Mouse (Mus musculus) forebrain, embryonic 10.5 days (tissue): Measurements from ENCODE around the gene Cltb. TPM values are rescaled to one million over a fixed set of nuclear protein-coding genes. Genes with fewer than 3 reads are reported as not detected.

ENCODE experiments used
- DNase-seq: peaks from one replicate; pipeline ENCODE4 v3.0.0-alpha.2; 2017; ENCODE audit warnings: low spot score; ENCODE audit errors: extremely low spot score
- H3K27ac ChIP-seq: fragments of 300-500 bp; sonication (generic); 2 replicates; pipeline ENCODE4 v1.5.1; 2016; ENCODE audit warnings: mild to moderate bottlenecking
- H3K27me3 ChIP-seq: fragments of 300-500 bp; sonication (generic); 2 replicates; pipeline ENCODE4 v1.6.1; 2016; ENCODE audit warnings: mild to moderate bottlenecking; ENCODE audit not compliant: poor library complexity, severe bottlenecking
- H3K36me3 ChIP-seq: fragments of 300-500 bp; sonication (generic); replicated peaks from 2 replicates; pipeline ENCODE4 v1.6.1; 2016; ENCODE audit warnings: mild to moderate bottlenecking, moderate library complexity
- H3K4me1 ChIP-seq: fragments of 300-500 bp; sonication (generic); 2 replicates; pipeline ENCODE4 v1.6.1; 2016
- H3K4me3 ChIP-seq: fragments of 300-500 bp; sonication (generic); 2 replicates; pipeline ENCODE4 v1.5.1; 2016; ENCODE audit warnings: mild to moderate bottlenecking, moderate library complexity
- H3K9me3 ChIP-seq: fragments of 300-500 bp; sonication (generic); 2 replicates; pipeline ENCODE4 v1.6.1; 2016; ENCODE audit warnings: mild to moderate bottlenecking, moderate library complexity
- WGBS: fragments of 180-500 bp; shearing (Covaris S2); methylation state at CpG from one replicate; pipeline ENCODE4 v1.1.7; 2016; 5-methylcytosine and 5-hydroxymethylcytosine counted together
- polyA plus RNA-seq: library from polyadenylated mRNA; unstranded; fragments of >200 nt; fragmentation: Nextera tagmentation; extraction: Ambion mirVana; gene quantifications from 2 replicates; pipeline ENCODE4 v1.2.1, GENCODE M21; 2016

Gene Cltb
- polyA plus RNA-seq, 1 experiment from 2014 or later = 15.3 TPM

DNA sequence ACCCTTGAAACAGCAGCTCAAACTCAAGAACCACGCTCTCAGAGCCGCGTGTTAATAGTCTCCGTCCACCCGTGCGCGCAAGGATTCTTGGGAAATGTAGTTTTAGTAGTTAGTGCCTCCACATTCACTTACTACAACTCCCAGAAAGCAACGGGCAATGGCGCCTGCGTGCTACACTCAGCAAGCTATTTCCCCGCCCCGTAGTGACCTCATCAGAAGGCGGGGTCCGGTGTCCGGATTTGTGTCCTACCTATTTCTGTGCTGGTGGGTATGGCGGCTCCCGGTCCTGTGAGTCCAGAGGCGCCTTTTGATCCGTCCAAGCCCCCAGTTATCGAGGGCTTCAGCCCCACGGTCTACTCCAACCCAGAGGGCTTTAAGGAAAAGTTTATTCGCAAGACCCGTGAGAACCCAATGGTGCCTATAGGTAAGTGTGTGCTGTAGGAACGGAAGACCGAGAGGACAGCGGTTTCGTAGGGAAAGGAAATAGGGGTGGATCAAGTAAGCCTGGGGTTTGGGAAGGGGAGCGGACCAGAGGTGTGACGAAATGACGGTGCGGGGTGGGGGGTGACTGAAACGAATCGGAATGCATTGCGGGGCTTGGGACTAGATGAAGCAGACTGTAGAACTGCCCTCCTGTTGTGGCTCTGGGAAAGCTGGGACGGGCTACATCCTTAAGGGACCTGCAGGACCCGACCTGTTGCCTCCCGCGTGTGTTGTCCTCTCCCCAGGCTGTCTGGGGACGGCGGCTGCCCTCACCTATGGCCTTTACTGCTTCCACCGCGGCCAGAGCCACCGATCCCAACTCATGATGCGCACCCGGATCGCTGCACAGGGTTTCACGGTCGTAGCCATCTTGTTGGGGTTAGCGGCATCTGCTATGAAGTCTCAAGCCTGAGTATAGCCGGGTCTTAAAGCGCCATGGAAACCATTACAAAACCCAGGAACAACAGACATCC lies 20.9 kb downstream of the Cltb start, which contains the start of the genes Nop16 and Higd2a:
TSS of gene Nop16 (minus strand) at position 95 of the 956 bp plus-strand sequence.
TSS of gene Higd2a (plus strand) at position 212 of the 956 bp plus-strand sequence.
- Histone ChIP-seq H3K4me1 (peaks cover 29% of the 10 kb centered on the region), H3K36me3 (peaks cover 53% of the 10 kb centered on the region), H3K9me3 (no peaks in the 10 kb centered on the region), H3K27ac (peak within 1 kb of the TSS; percentile 89), H3K4me3 (peak within 1 kb of the TSS; percentile 92), H3K27me3 (no peaks in the 10 kb centered on the region; the same call in 1 of the 2 replicates)
- peak; percentile 96 for DNase-seq
- WGBS = under 1% methylated on average over 51 of the region's 51 CpGs

DNA sequence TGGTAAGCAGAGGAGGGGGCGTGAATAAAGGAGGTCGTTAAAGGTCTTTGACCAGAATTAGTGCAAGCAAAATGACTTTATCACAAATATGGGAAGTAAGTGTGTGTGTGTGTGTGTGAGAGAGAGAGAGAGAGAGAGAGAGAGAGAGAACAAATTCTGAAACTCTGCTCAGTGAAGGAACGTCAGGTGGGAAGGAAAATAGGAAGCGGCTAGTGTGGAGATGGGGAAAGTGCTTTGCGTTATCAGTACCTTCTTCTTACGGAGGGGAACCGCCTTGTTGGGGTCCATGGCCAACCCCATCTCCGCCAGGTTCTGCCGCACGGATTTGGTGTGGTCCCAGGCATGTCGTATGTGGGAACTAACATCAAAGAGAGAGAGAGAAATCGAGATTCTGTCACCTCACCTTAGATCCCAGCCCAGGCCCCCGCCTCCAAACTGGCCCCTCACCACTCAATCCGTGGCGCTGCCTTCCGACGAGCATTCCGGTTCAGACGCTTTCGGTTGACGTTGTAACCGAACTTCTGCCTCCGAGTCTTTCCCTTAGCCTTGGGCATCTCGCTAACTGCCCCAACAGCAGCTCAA lies 21.6 kb downstream of the Cltb start:
- H3K36me3 ChIP-seq = peaks cover 56% of the 10 kb centered on the region
- H3K27me3 ChIP-seq = no peaks in the 10 kb centered on the region; the same call in 1 of the 2 replicates
- H3K4me1 ChIP-seq = peaks cover 29% of the 10 kb centered on the region
- 2% methylated on average over 24 of the region's 24 CpGs for WGBS
- no peaks in the 10 kb centered on the region for H3K9me3 ChIP-seq
- no peak for DNase-seq
- peak overlapping the region; percentile 92 for H3K4me3 ChIP-seq
- peak overlapping the region; percentile 89 for H3K27ac ChIP-seq

DNA sequence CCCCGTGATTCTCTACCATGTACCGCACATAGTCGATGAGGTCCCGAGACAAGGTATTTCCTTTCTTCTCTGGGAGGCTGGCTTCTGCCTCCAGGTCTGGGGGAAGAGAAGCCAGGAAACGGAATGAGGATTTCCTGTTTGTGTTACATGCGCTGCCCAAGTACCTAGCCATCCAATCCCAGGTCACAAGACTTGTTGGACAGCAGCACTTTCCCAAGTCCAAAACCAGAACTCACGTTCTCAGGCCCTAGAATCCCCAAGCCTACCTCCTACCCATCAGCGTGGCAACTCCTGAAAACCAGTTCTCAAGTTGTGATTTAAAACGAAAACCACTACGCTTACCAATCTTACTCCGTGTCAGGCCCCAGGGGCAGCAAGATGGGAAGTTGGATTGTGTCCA lies 25.3 kb downstream of the Cltb start:
- no peaks in the 10 kb centered on the region for H3K9me3 ChIP-seq
- H3K4me3 ChIP-seq = no peak overlapping the region
- H3K36me3 ChIP-seq = peaks cover 80% of the 10 kb centered on the region
- 92% methylated on average over 11 of the region's 11 CpGs for WGBS
- H3K27ac ChIP-seq = no peak overlapping the region
- H3K4me1 ChIP-seq = peaks cover 21% of the 10 kb centered on the region
- H3K27me3 ChIP-seq = no peaks in the 10 kb centered on the region
- DNase-seq = no peak

DNA sequence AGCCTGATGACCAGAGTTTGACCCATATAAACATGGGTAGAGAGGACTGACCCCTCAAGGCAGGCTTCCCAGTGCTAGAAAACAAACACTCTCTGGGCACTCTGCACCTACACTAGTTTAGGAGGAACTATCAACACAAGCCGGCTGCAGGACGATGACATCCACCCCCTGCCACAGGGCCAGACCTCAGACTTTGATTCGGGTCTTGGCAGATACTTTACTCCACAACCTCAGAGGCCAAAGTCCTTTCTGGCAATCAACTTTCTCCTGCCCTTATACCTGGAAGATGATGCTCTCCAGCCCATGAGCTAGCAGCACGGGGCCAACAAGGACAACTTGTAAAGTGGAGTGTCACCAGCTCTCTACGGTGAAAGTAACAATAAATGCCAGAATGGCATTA lies 28.3 kb downstream of the Cltb start:
- Histone ChIP-seq H3K4me3 (no peak overlapping the region), H3K9me3 (no peaks in the 10 kb centered on the region), H3K27me3 (no peaks in the 10 kb centered on the region), H3K36me3 (peaks cover 100% of the 10 kb centered on the region), H3K27ac (no peak overlapping the region), H3K4me1 (peaks cover 4% of the 10 kb centered on the region; the same call in 1 of the 2 replicates)
- WGBS = 91% methylated on average over 5 of the region's 5 CpGs
- no peak for DNase-seq

DNA sequence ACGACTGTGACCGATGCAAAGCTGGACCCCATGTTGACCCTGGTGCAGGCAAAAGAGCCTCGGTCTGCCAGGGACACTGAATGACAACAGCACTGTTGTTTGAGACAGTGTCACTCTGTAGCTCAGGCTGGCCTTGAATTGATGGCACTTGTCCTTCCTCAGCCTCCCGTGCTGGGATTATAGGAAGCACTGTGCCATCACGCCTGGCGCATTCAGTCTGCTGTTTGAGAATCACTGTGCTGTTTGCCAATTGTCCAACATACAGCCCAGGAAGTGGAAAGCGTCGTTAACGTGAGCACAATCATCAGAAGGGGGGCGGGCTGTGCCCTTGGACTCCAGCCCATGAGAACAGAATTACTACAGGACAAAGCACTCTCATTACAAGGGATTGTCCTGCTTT lies 29.0 kb downstream of the Cltb start:
- no peak for DNase-seq
- H3K27me3 ChIP-seq = no peaks in the 10 kb centered on the region
- H3K4me3 ChIP-seq = no peak overlapping the region
- WGBS = 86% methylated on average over 10 of the region's 10 CpGs
- no peaks in the 10 kb centered on the region for H3K9me3 ChIP-seq
- peaks cover 6% of the 10 kb centered on the region for H3K4me1 ChIP-seq
- no peak overlapping the region for H3K27ac ChIP-seq
- H3K36me3 ChIP-seq = peaks cover 100% of the 10 kb centered on the region

DNA sequence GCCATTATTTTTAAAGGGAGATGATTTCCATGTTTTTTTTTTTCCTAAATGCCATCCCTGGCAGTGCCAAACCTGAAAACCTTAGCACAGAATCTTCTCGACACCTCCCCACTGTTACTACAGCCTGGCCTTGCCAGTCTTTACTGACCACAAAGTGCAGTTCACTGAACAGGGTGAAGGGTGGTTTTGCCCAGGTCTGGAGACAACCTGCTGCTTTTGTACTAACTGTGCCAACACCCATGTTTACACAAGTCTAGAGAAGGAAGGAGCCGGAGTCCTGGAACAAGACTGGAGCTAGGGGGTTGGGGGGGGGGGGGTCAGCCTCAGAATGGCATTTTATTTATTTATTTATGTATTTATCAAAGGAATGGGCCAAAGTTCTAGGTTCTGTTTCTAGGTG lies 29.8 kb downstream of the Cltb start:
- WGBS = 95% methylated on average over 2 of the region's 2 CpGs
- no peak for DNase-seq

DNA sequence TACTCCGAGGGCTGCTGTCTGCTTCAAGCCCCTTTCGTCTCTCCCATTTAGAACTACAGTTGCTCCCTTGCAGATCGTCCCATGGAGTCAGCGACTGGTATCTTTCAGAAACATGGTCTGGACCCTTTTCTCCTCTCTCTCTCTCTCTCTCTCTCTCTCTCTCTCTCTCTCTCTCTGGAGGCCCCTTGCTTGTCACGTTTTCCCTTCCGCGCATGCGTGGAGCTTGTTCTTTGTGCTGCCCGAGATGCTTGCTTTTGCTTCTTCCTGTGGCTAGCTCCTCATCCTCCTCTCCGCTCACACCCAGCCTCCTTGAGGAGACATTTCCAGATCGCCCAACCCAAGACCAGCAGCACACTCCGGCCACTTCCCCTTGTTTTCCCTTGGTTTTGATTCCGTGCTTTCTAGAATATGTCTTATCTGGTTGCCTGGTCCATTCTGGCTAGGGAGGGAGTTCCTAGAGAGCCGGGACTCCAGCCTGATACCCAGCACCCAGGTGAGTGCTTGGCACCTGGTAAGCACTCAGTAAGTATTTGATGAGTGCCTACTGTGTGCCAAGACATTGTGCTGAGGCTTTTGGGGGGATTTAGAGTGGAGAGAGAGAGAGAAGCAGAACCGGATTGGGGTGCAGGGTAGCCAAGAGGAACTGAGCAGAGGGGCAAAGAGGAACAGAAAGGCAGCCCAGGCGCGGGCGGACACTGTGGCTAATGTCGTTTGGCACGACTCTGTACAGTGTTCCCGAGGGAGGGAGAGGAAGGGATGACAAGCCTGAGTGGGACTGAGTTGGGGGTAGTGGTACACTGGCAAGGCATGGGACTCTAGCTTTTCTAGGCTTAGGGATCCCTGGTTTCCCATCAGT lies 33.3 kb downstream of the Cltb start:
- Histone ChIP-seq H3K4me1 (peaks cover 34% of the 10 kb centered on the region), H3K27me3 (peaks cover 16% of the 10 kb centered on the region), H3K27ac (no peak overlapping the region), H3K4me3 (peak overlapping the region; percentile 16), H3K9me3 (no peaks in the 10 kb centered on the region), H3K36me3 (peaks cover 69% of the 10 kb centered on the region)
- 88% methylated on average over 21 of the region's 21 CpGs for WGBS
- no peak for DNase-seq

More for the DNA sequence above, 29.8 kb downstream of the Cltb start:
- Histone ChIP-seq H3K9me3 (no peaks in the 10 kb centered on the region), H3K36me3 (peaks cover 99% of the 10 kb centered on the region), H3K4me1 (peaks cover 13% of the 10 kb centered on the region), H3K27ac (no peak overlapping the region), H3K27me3 (no peaks in the 10 kb centered on the region), H3K4me3 (no peak overlapping the region)

DNA sequence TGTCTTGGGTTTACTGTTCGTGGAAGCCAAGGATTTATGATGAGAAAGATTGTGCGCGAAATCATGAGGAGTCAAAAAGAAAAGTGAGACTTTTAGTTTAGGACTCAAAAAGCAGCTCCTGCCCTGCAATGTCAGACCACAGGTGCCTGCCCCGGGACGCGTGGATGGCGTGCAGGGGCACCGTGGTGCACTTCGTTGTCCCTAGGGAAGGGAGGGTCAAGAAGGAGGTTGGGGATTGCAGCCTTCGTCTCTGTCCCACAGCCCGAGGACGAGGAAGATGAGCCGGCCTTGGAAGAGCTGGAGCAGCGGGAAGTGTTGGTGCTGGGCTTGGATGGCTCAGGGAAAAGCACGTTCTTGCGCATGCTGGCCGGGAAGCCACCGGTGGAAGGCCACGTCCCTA lies 35.7 kb downstream of the Cltb start:
- H3K9me3 ChIP-seq = no peaks in the 10 kb centered on the region
- H3K4me1 ChIP-seq = peaks cover 38% of the 10 kb centered on the region
- H3K27ac ChIP-seq = peak overlapping the region; percentile 93
- H3K36me3 ChIP-seq = peaks cover 45% of the 10 kb centered on the region
- WGBS = 5% methylated on average over 19 of the region's 19 CpGs
- H3K27me3 ChIP-seq = peaks cover 19% of the 10 kb centered on the region
- peak overlapping the region; percentile 88 for H3K4me3 ChIP-seq
- peak; percentile 30 for DNase-seq

DNA sequence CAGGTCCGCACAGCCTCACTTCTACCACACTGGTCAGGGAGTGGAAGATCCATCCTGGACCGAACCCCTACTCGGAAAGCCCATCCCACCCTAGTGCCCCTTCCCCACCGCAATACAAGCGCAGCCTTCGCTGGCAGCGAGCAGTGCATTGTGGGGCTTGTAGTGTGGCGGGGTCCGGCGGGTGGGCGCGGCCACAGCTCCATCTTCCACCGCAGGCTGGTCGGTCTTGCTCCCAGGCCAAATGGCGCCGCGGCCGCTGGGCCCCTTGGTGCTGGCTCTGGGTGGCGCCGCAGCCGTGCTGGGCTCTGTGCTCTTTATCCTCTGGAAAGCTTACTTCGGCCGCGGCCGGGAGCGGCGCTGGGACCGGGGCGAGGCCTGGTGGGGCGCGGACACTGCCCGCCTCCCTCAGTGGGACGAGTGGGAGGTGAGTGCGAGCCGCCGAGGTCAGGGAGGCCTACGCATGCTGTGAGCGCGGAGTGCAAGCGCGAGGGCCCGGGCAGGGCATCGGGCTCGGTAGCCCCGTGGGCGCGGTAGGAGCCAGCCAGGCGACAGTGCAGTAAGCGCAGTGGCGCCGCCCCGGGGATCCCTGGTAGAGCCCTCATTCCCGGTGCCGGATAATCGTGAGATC lies 36.2 kb downstream of the Cltb start, which contains the start of gene Arl10:
TSS of gene Arl10 (plus strand) at position 162 of the 628 bp plus-strand sequence.
- WGBS = under 1% methylated on average over 55 of the region's 55 CpGs
- Histone ChIP-seq H3K9me3 (no peaks in the 10 kb centered on the region), H3K27ac (peak within 1 kb of the TSS; percentile 93), H3K4me3 (peak within 1 kb of the TSS; percentile 88), H3K4me1 (peaks cover 38% of the 10 kb centered on the region), H3K36me3 (peaks cover 39% of the 10 kb centered on the region), H3K27me3 (peaks cover 19% of the 10 kb centered on the region)
- DNase-seq = peak; percentile 86

DNA sequence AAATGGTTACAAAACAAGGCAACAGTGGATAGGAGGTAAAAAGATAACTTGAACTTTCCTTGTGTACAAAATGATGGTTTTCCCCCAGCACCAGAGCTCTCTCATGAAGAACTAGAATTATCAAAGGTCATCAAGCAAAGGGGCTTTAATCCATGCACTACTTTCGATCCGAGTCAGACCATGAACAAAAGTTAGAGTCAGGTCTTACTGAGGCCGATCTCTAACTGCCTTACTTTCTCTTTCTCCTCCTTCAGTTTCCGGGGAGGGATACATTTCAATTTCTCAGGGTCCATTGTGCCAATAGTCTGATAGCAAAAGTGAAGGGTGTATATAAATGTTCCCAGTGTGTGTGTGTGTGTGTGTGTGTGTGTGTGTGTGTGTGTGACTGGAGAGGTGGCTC lies 38.5 kb downstream of the Cltb start:
- H3K9me3 ChIP-seq = no peaks in the 10 kb centered on the region
- WGBS = 88% methylated on average over 4 of the region's 4 CpGs
- peaks cover 19% of the 10 kb centered on the region for H3K27me3 ChIP-seq
- no peak for DNase-seq
- H3K27ac ChIP-seq = no peak overlapping the region
- H3K4me1 ChIP-seq = peaks cover 38% of the 10 kb centered on the region
- H3K4me3 ChIP-seq = no peak overlapping the region
- peaks cover 16% of the 10 kb centered on the region for H3K36me3 ChIP-seq

DNA sequence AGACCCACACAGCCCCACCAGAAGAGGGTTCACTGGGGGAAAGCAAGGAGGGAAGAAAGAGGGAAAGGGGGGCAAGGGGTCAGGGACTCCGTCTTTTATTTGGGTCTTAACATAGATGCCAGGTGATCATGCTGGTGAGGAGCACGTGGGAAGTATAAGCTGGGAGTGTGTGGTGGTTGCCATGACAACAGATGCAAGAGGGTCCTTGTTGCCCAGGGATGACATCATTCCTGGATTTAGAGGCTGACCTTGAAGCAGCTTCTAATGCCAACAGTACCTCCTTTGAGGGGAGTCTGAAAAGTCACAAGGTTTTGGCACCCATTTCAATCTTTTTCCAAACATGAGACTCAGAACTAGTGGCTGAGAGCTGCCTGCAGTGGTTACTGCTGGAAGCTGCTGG lies 39.5 kb downstream of the Cltb start:
- Histone ChIP-seq H3K9me3 (no peaks in the 10 kb centered on the region), H3K27me3 (peaks cover 19% of the 10 kb centered on the region), H3K4me3 (no peak overlapping the region), H3K27ac (no peak overlapping the region), H3K4me1 (peaks cover 32% of the 10 kb centered on the region), H3K36me3 (peaks cover 6% of the 10 kb centered on the region)
- DNase-seq = no peak
- WGBS = 59% methylated on average over 2 of the region's 2 CpGs

DNA sequence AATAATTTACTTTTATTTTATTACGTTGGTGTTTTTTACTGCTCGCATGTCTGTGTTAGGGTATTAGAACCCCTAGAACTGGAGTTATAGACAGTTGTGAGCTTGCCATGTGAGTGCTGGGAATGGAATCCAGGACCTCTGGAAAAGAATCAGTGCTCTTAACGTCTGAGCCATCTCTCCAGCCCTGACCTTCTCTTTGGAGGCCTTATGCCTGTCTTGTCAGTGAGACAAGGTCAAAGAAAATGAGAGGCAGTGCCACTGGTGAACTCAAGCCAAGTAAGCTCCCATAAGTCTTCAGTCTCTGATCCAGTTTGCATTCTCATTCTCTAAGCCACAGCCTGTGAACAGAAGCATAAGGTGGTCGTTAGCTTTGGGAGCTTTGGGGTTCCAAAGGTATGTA lies 40.4 kb downstream of the Cltb start:
- no peak overlapping the region for H3K4me3 ChIP-seq
- H3K27me3 ChIP-seq = peaks cover 19% of the 10 kb centered on the region
- H3K9me3 ChIP-seq = no peaks in the 10 kb centered on the region
- H3K4me1 ChIP-seq = peaks cover 26% of the 10 kb centered on the region
- no peak for DNase-seq
- 78% methylated on average over 4 of the region's 4 CpGs for WGBS
- H3K36me3 ChIP-seq = no peaks in the 10 kb centered on the region
- H3K27ac ChIP-seq = no peak overlapping the region
